Mouse (Mus musculus) cortical plate, adult 2 months (tissue): Measurements from ENCODE around the gene Nkrf.

Experiments
- CTCF ChIP-seq: fragments of 200-500 bp; IDR thresholded peaks from 2 replicates; pipeline ENCODE4 v1.5.1; 2011; ENCODE audit warnings: mild to moderate bottlenecking, control low read depth, low read length; ENCODE audit not compliant: insufficient read depth; ENCODE audit errors: extremely low read depth
- POLR2A ChIP-seq: fragments of 200-500 bp; IDR thresholded peaks from 2 replicates; pipeline ENCODE4 v1.6.1; 2011; ENCODE audit warnings: mild to moderate bottlenecking, low read length, control low read depth; ENCODE audit not compliant: insufficient read depth; ENCODE audit errors: extremely low read depth

GRCm38 (mm10) chrX:36921346-36921745, 18.6 kb upstream of the Nkrf start:
- TF ChIP-seq POLR2A (no peak), CTCF (no peak)
